Mouse (Mus musculus) ES-E14 (cell line): ENCODE measurements around the gene St8sia4. TPM values are rescaled to one million over a fixed set of nuclear protein-coding genes. Genes with fewer than 3 reads are reported as not detected.

Experiments
- DNase-seq: peaks from one replicate; pipeline ENCODE4 v3.0.0-alpha.2; 2013; ENCODE audit warnings: low read depth, low spot score
- H3K27ac ChIP-seq: 2 replicates; pipeline ENCODE4 v1.5.1; 2012; ENCODE audit warnings: low read depth, mild to moderate bottlenecking, low read length, moderate library complexity, mixed read lengths; ENCODE audit not compliant: poor library complexity, insufficient read depth, severe bottlenecking
- H3K36me3 ChIP-seq: 2 replicates; pipeline ENCODE4 v1.6.1; 2012; ENCODE audit warnings: mild to moderate bottlenecking, low read length, moderate library complexity, mixed read lengths; ENCODE audit not compliant: control insufficient read depth, poor library complexity, insufficient read depth, severe bottlenecking
- H3K4me1 ChIP-seq, 2 experiments: fragments of 150-350 bp in 1 of 2; sonication (generic) in 1 of 2; 2 replicates each; pipeline ENCODE4 v1.6.1; 2012; ENCODE audit warnings: low read length in 2 of 2, mild to moderate bottlenecking in 1 of 2, mixed read lengths in 1 of 2; ENCODE audit not compliant: control insufficient read depth in 2 of 2, insufficient read depth in 2 of 2, poor library complexity in 1 of 2
- H3K4me3 ChIP-seq, 2 experiments: fragments of 150-350 bp in 1 of 2; sonication (generic) in 1 of 2; 2 replicates each; pipeline ENCODE4 v1.5.1; 2012; ENCODE audit warnings: low read length in 2 of 2, low read depth in 1 of 2, mild to moderate bottlenecking in 1 of 2, mixed read lengths in 1 of 2; ENCODE audit not compliant: insufficient read depth in 1 of 2, poor library complexity in 1 of 2, severe bottlenecking in 1 of 2
- H3K9ac ChIP-seq: 2 replicates; pipeline ENCODE4 v1.6.1; 2012; ENCODE audit warnings: low read depth, mild to moderate bottlenecking, low read length, mixed read lengths; ENCODE audit not compliant: poor library complexity, insufficient read depth, severe bottlenecking
- H3K9me3 ChIP-seq: fragments of 150-350 bp; sonication (generic); 2 replicates; pipeline ENCODE4 v1.6.1; 2012; ENCODE audit warnings: low read depth, mild to moderate bottlenecking, low read length; ENCODE audit not compliant: control insufficient read depth, insufficient read depth
- CHD2 ChIP-seq: IDR thresholded peaks from 2 replicates; pipeline ENCODE4 v1.6.1; 2014; ENCODE audit warnings: mild to moderate bottlenecking, low read depth, low read length, inconsistent platforms
- HCFC1 ChIP-seq: IDR thresholded peaks from 2 replicates; pipeline ENCODE4 v1.6.1; 2012; ENCODE audit warnings: low read length, inconsistent platforms, borderline replicate concordance; ENCODE audit not compliant: insufficient read depth
- MAFK ChIP-seq: IDR thresholded peaks from 2 replicates; pipeline ENCODE4 v1.6.1; 2014; ENCODE audit warnings: mild to moderate bottlenecking, low read depth, low read length, inconsistent platforms; ENCODE audit not compliant: insufficient read depth
- ZC3H11A ChIP-seq: IDR thresholded peaks from 2 replicates; pipeline ENCODE4 v1.6.1; 2012; ENCODE audit warnings: low read depth, mild to moderate bottlenecking, inconsistent platforms, low read length, borderline replicate concordance
- ZNF384 ChIP-seq: IDR thresholded peaks from 2 replicates; pipeline ENCODE4 v1.6.1; 2012; ENCODE audit warnings: low read depth, low read length, inconsistent platforms
- in situ Hi-C, 2 experiments: fragments of 600-800 bp; cut with MboI; formaldehyde crosslinking; loops; one replicate each; pipeline ENCODE4 v1.15.1; 2025; ENCODE audit warnings: low sequenced_read_pairs in 2 of 2, inconsistent platforms in 1 of 2; ENCODE audit not compliant: unreplicated experiment in 2 of 2
- total RNA-seq: library from RNA; depleted of rRNA; stranded (reverse); fragments of 300-350 nt; gene quantifications from 2 replicates; pipeline ENCODE4 v1.2.3, GENCODE M21; 2012

The St8sia4 gene
- total RNA-seq, 1 experiment: 0.71 TPM

GRCm38 (mm10) chr1:95666541-95667320 lies 640 bp downstream of the St8sia4 start:
- peaks cover 2 to 5% of the 10 kb centered on the region in 2 experiments; a peak in 1 of 4 replicates for H3K4me1 ChIP-seq
- in situ Hi-C loops: no loop called here
- no peaks in the 10 kb centered on the region for H3K9me3 ChIP-seq
- TF ChIP-seq HCFC1 (no peak), CHD2 (no peak), ZNF384 (no peak), ZC3H11A (no peak), MAFK (no peak)
- peak overlapping the region; percentile 49 to 64 for H3K4me3 ChIP-seq
- no peaks in the 10 kb centered on the region for H3K36me3 ChIP-seq
- no peak overlapping the region for H3K27ac ChIP-seq
- DNase-seq: no peak
- H3K9ac ChIP-seq: peak overlapping the region; percentile 21; the same call in 1 of the 2 replicates

- Histone ChIP-seq H3K36me3 (no peaks in the 10 kb centered on the region), H3K4me3 (no peak overlapping the region), H3K27ac (no peak overlapping the region), H3K4me1 (peaks cover 2 to 5% of the 10 kb centered on the region in 2 experiments; a peak in 1 of 4 replicates), H3K9ac (no peak overlapping the region), H3K9me3 (no peaks in the 10 kb centered on the region)
- TF ChIP-seq ZNF384 (no peak), CHD2 (no peak), MAFK (no peak), ZC3H11A (no peak), HCFC1 (no peak)
- in situ Hi-C loops: no loop called here
- no peak for DNase-seq
Measured at GRCm38 (mm10) chr1:95665951-95666484, 1.4 kb downstream of the St8sia4 start.

- Histone ChIP-seq H3K4me3 (no peak overlapping the region), H3K36me3 (no peaks in the 10 kb centered on the region), H3K4me1 (peaks cover 2 to 5% of the 10 kb centered on the region in 2 experiments; a peak in 1 of 4 replicates), H3K27ac (no peak overlapping the region), H3K9me3 (no peaks in the 10 kb centered on the region), H3K9ac (no peak overlapping the region)
- in situ Hi-C loops: no loop called here
- no peak for DNase-seq
- TF ChIP-seq ZNF384 (no peak), MAFK (no peak), HCFC1 (no peak), CHD2 (no peak), ZC3H11A (no peak)
Measured at GRCm38 (mm10) chr1:95664969-95665702, 2.2 kb downstream of the St8sia4 start.

- Histone ChIP-seq H3K9ac (no peak overlapping the region), H3K36me3 (no peaks in the 10 kb centered on the region), H3K9me3 (no peaks in the 10 kb centered on the region), H3K4me3 (no peak overlapping the region), H3K27ac (no peak overlapping the region), H3K4me1 (peaks cover 2 to 5% of the 10 kb centered on the region in 2 experiments; a peak in 1 of 4 replicates)
- no peak for TF ChIP-seq ZNF384
- DNase-seq: no peak
- in situ Hi-C loops: no loop called here
Measured at GRCm38 (mm10) chr1:95664321-95664825, 3.0 kb downstream of the St8sia4 start.
